Mouse (Mus musculus) olfactory bulb, adult 2 months (tissue): ENCODE results near the gene Abhd16b. TPM values are rescaled to one million over a fixed set of nuclear protein-coding genes. Genes with fewer than 3 reads are reported as not detected.
"Not testable (repeated sequence)": the region's sequence is repeated elsewhere in the genome, so short reads cannot be mapped to it uniquely, and the experiment has no call there.

Experiments
- H3K27ac ChIP-seq: fragments of 200-500 bp; 2 replicates; pipeline ENCODE4 v1.5.1; 2012; ENCODE audit warnings: low read depth, low read length; ENCODE audit not compliant: insufficient read depth
- H3K4me1 ChIP-seq: fragments of 200-500 bp; 2 replicates; pipeline ENCODE4 v1.6.1; 2012; ENCODE audit warnings: low read length; ENCODE audit not compliant: control insufficient read depth, insufficient read depth
- H3K4me3 ChIP-seq: fragments of 200-500 bp; 2 replicates; pipeline ENCODE4 v1.5.1; 2012; ENCODE audit warnings: mild to moderate bottlenecking, low read depth, low read length, moderate library complexity; ENCODE audit not compliant: insufficient read depth
- CTCF ChIP-seq: fragments of 200-500 bp; IDR thresholded peaks from 2 replicates; pipeline ENCODE4 v1.5.1; 2012; ENCODE audit warnings: low read depth, mild to moderate bottlenecking, low read length, moderate library complexity; ENCODE audit not compliant: insufficient read depth
- POLR2A ChIP-seq: fragments of 200-500 bp; IDR thresholded peaks from 2 replicates; pipeline ENCODE4 v1.6.1; 2012; ENCODE audit warnings: mild to moderate bottlenecking, low read depth, low read length, moderate library complexity; ENCODE audit not compliant: insufficient read depth
- WGBS: fragments of 180-500 bp; shearing (Covaris S2); methylation state at CpG from one replicate; pipeline ENCODE4 v1.1.7; 2018; 5-methylcytosine and 5-hydroxymethylcytosine counted together
- polyA plus RNA-seq: library from polyadenylated mRNA; stranded (reverse); fragments of >200 nt; gene quantifications from 2 replicates; pipeline ENCODE4 v1.2.4, GENCODE M21; 2012; ENCODE audit warnings: low replicate concordance; ENCODE audit not compliant: missing spikeins, insufficient read depth, insufficient read length

Gene Abhd16b
- polyA plus RNA-seq, 1 experiment = not detected

GRCm38 (mm10) chr2:181484456-181485233, 8.4 kb upstream of the Abhd16b start:
- 83% methylated on average over 6 of the region's 6 CpGs for WGBS
- TF ChIP-seq CTCF (no peak), POLR2A (no peak)
- no peak overlapping the region for H3K4me3 ChIP-seq
- H3K27ac ChIP-seq = no peak overlapping the region
- peaks cover 2% of the 10 kb centered on the region for H3K4me1 ChIP-seq

- 38% methylated on average over 1 of the region's 1 CpGs for WGBS
These were observed 7.3 kb upstream of the Abhd16b start for GRCm38 (mm10) chr2:181485741-181486140.

DNA sequence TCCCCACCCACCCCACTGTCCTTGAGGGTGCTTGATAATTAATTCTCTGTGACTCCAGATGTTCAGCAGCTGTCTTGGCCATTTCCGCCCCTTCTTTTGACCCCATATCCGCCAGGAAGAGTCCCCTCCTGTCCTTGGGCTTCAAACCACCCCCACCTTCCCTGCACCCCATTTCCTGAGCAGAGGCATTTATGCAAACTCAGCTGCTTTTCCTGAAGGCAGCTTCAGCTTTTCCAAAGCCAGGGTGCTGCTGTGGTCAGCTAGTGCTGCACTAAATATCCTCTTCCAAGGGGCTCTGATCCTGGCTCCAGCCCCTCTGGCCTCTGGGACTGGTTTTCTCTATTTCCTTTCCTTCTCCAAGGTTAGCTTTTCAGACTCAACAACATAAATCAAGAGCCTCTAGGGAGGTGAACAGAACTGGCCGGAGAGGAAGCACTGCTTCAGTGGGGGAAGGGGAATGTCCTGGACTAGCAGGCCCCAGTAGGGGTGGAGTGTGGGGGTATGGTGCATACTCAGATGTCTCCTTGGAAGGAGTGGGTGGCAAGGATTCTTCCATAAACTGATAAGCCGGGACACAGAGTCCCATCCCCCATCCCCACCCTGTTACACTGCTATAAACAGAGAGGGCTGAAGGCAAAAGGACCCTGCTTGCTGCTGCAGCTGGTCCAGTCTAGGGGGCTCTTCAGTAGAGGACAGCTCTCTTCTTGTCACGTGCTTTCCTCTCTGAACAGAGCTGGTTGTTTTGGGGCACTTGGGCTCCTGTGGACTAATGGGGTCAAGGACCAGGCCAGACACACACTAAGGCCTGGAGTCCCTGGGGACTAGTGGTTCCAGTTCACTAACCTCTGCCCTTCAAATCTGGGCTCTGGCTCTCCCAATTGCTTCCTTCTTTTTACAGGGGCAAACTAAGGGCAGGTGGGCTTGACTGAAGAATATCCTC, 5.4 kb upstream of the Abhd16b start:
- Histone ChIP-seq H3K27ac (no peak overlapping the region), H3K4me1 (peaks cover 2% of the 10 kb centered on the region), H3K4me3 (no peak overlapping the region)
- WGBS = 37% methylated on average over 5 of the region's 5 CpGs
- TF ChIP-seq POLR2A (no peak), CTCF (no peak)

More at GRCm38 (mm10) chr2:181485741-181486140, 7.3 kb upstream of the Abhd16b start:
- Histone ChIP-seq H3K4me1 (peaks cover 2% of the 10 kb centered on the region), H3K27ac (no peak overlapping the region), H3K4me3 (no peak overlapping the region)
- TF ChIP-seq POLR2A = no peak
- no peak for TF ChIP-seq CTCF

DNA sequence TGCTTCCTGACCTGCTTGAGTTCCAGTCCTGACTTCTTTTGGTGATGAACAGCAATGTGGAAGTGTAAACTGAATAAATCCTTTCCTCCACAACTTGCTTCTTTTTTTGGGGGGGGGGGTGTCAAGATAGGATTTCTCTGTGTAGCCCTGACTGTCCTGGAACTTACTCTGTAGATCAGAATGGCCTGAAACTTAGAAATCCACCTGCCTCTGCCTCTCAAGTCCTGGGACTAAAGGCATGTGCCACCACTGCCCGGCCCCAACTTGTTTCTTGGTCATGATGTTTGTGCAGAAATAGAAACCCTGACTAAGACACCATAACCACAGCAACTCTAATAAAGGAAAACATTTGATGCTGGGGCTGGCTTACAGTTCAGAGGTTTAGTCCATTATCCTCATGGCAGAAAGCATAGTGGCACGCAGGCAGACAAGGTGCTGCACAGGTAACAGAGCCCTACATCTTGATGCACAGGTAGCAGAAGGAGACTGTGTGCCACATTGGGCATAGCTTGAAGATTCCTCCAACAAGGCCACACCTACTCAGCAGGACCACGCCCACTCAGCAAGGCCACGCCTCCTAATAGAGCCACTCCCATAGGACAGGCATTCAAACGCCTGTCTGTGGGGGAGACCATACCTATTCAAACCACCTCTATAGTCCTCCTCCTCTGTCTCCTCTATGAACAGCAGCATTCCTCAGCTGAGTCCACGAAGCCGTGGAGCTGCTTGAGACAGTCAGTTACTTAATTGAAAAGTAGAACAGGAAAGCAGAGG, 1.4 kb upstream of the Abhd16b start:
- WGBS = 24% methylated on average over 7 of the region's 7 CpGs
- H3K4me3 ChIP-seq = no peak overlapping the region
- H3K4me1 ChIP-seq = peaks cover 3% of the 10 kb centered on the region; the same call in 1 of the 2 replicates
- TF ChIP-seq CTCF (no peak), POLR2A (no peak)
- no peak overlapping the region for H3K27ac ChIP-seq

GRCm38 (mm10) chr2:181492206-181492605, 800 bp upstream of the Abhd16b start:
- TF ChIP-seq POLR2A = no peak
- TF ChIP-seq CTCF = no peak
- Histone ChIP-seq H3K27ac (no peak overlapping the region), H3K4me3 (no peak overlapping the region), H3K4me1 (peaks cover 3% of the 10 kb centered on the region; the same call in 1 of the 2 replicates)
- 48% methylated on average over 3 of the region's 3 CpGs for WGBS

GRCm38 (mm10) chr2:181494266-181494945, 1.4 kb downstream of the Abhd16b start:
- TF ChIP-seq CTCF (no peak), POLR2A (no peak)
- Histone ChIP-seq H3K4me3 (no peak overlapping the region), H3K27ac (no peak overlapping the region), H3K4me1 (peaks cover 3% of the 10 kb centered on the region)
- 55% methylated on average over 26 of the region's 26 CpGs for whole genome bisulfite sequencing

- H3K4me3 ChIP-seq, H3K4me1 ChIP-seq, H3K27ac ChIP-seq: not testable (repeated sequence)
- WGBS = 64% methylated on average over 8 of the region's 8 CpGs
These were observed 2.8 kb downstream of the Abhd16b start for GRCm38 (mm10) chr2:181495845-181496244.

GRCm38 (mm10) chr2:181496281-181496680, 3.3 kb downstream of the Abhd16b start:
- H3K4me1 ChIP-seq = peaks cover 3% of the 10 kb centered on the region
- no peak overlapping the region for H3K27ac ChIP-seq
- H3K4me3 ChIP-seq = peak overlapping the region; percentile 48
- WGBS = 11% methylated on average over 8 of the region's 8 CpGs
- TF ChIP-seq CTCF = peak; percentile 71; the same call in 1 of the 2 replicates
- TF ChIP-seq POLR2A = no peak
